Mouse (Mus musculus) limb, embryonic 14.5 days (tissue): ENCODE results near the gene Gpr108. TPM values are rescaled to one million over a fixed set of nuclear protein-coding genes. Genes with fewer than 3 reads are reported as not detected.

Experiments used
- ATAC-seq: fragments of 200-750 bp; cut with Nextera tagmentation; 2 replicates; pipeline ENCODE4 v1.8.0; 2017; ENCODE audit warnings: low read depth, moderate number of reproducible peaks, moderate TSS enrichment; ENCODE audit not compliant: low FRiP score
- DNase-seq: peaks from one replicate; pipeline ENCODE4 v3.0.0-alpha.2; 2015; ENCODE audit warnings: low spot score
- H3K27ac ChIP-seq: fragments of 300-500 bp; sonication (generic); replicated peaks from 2 replicates; pipeline ENCODE4 v1.5.1; 2014; ENCODE audit warnings: low read depth, mild to moderate bottlenecking, low read length, moderate library complexity, mixed read lengths
- H3K27me3 ChIP-seq: fragments of 300-500 bp; sonication (generic); 2 replicates; pipeline ENCODE4 v1.6.1; 2014; ENCODE audit warnings: low read length, mixed read lengths; ENCODE audit not compliant: control insufficient read depth, insufficient read depth
- H3K36me3 ChIP-seq: fragments of 300-500 bp; sonication (generic); 2 replicates; pipeline ENCODE4 v1.6.1; 2014; ENCODE audit warnings: mild to moderate bottlenecking, low read length, moderate library complexity, mixed read lengths; ENCODE audit not compliant: control insufficient read depth, insufficient read depth
- H3K4me1 ChIP-seq: fragments of 300-500 bp; sonication (generic); 2 replicates; pipeline ENCODE4 v1.6.1; 2014; ENCODE audit warnings: antibody characterized with exemption, low read length, mixed read lengths; ENCODE audit not compliant: control insufficient read depth, insufficient read depth
- H3K4me2 ChIP-seq: fragments of 300-500 bp; sonication (generic); replicated peaks from 2 replicates; pipeline ENCODE4 v1.6.1; 2014; ENCODE audit warnings: low read depth, mild to moderate bottlenecking, low read length, moderate library complexity; ENCODE audit not compliant: severe bottlenecking
- H3K4me3 ChIP-seq: fragments of 300-500 bp; sonication (generic); replicated peaks from 2 replicates; pipeline ENCODE4 v1.5.1; 2014; ENCODE audit warnings: low read length
- H3K9ac ChIP-seq: fragments of 300-500 bp; sonication (generic); 2 replicates; pipeline ENCODE4 v1.6.1; 2014; ENCODE audit warnings: mild to moderate bottlenecking, low read depth, low read length, moderate library complexity; ENCODE audit not compliant: severe bottlenecking
- H3K9me3 ChIP-seq: fragments of 300-500 bp; sonication (generic); 2 replicates; pipeline ENCODE4 v1.6.1; 2016; ENCODE audit warnings: low read length; ENCODE audit not compliant: control insufficient read depth
- POLR2A ChIP-seq: fragments of 200-500 bp; IDR thresholded peaks from 2 replicates; pipeline ENCODE4 v1.8.0; 2012; ENCODE audit warnings: inconsistent platforms, mild to moderate bottlenecking, moderate library complexity, borderline replicate concordance; ENCODE audit not compliant: insufficient read depth, insufficient read length; ENCODE audit errors: extremely low read depth
- WGBS: fragments of 180-500 bp; shearing (Covaris S2); extraction: QIAGEN DNeasy Blood & Tissue Kit; methylation state at CpG from one replicate; pipeline ENCODE4 v1.1.7; 2014; 5-methylcytosine and 5-hydroxymethylcytosine counted together
- polyA plus RNA-seq, 2 experiments: library from polyadenylated mRNA; depleted of rRNA in 1 of 2; stranded (reverse) in 1 of 2; unstranded in 1 of 2; fragments of >200 nt; fragmentation: Nextera tagmentation in 1 of 2; extraction: Ambion mirVana in 1 of 2; gene quantifications; 2 replicates each; pipeline versions ENCODE4 v1.2.1 to v1.2.3; 2012 to 2014

Gene Gpr108
- polyA plus RNA-seq, 2 experiments: 36.4 to 39.6 TPM

- Histone ChIP-seq H3K9me3 (no peaks in the 10 kb centered on the region), H3K4me2 (peak overlapping the region; percentile 70), H3K9ac (0 out of 2 replicates have a peak overlapping the region, but pooled peaks have one; percentile 31), H3K36me3 (no peaks in the 10 kb centered on the region), H3K4me3 (peak overlapping the region; percentile 54), H3K4me1 (peaks cover 7% of the 10 kb centered on the region), H3K27me3 (peaks cover 25% of the 10 kb centered on the region), H3K27ac (no peak overlapping the region)
- whole genome bisulfite sequencing: 2% methylated on average over 20 of the region's 20 CpGs
- DNase-seq: peak; percentile 86
- ATAC-seq: peak; percentile 65; the same call in 1 of the 2 replicates
- no peak for TF ChIP-seq POLR2A
Observed at GRCm38 (mm10) chr17:57276634-57277121, 28.4 kb upstream of the Gpr108 start.

GRCm38 (mm10) chr17:57275997-57276351, 27.7 kb upstream of the Gpr108 start:
- Histone ChIP-seq H3K4me2 (peak overlapping the region; percentile 70), H3K36me3 (no peaks in the 10 kb centered on the region), H3K9me3 (no peaks in the 10 kb centered on the region), H3K27ac (no peak overlapping the region), H3K27me3 (peaks cover 25% of the 10 kb centered on the region), H3K9ac (no peak overlapping the region), H3K4me3 (peak overlapping the region; percentile 54), H3K4me1 (peaks cover 7% of the 10 kb centered on the region)
- DNase-seq (no peak), ATAC-seq (no peak)
- 3% methylated on average over 13 of the region's 13 CpGs for WGBS
- no peak for TF ChIP-seq POLR2A

- peak overlapping the region; percentile 70 for H3K4me2 ChIP-seq
- ATAC-seq (peak; percentile 72), DNase-seq (peak; percentile 75)
- no peak overlapping the region for H3K27ac ChIP-seq
- no peaks in the 10 kb centered on the region for H3K9me3 ChIP-seq
- WGBS: under 1% methylated on average over 53 of the region's 53 CpGs
- peak overlapping the region; percentile 54 for H3K4me3 ChIP-seq
- H3K27me3 ChIP-seq: peaks cover 25% of the 10 kb centered on the region
- no peaks in the 10 kb centered on the region for H3K36me3 ChIP-seq
- TF ChIP-seq POLR2A: no peak
- H3K4me1 ChIP-seq: peaks cover 7% of the 10 kb centered on the region
- H3K9ac ChIP-seq: peak overlapping the region; percentile 48; the same call in 1 of the 2 replicates
Observed at GRCm38 (mm10) chr17:57275111-57275996, 27.1 kb upstream of the Gpr108 start.

GRCm38 (mm10) chr17:57274686-57275085, 26.4 kb upstream of the Gpr108 start:
- 6% methylated on average over 15 of the region's 15 CpGs for WGBS
- peak overlapping the region; percentile 54 for H3K4me3 ChIP-seq
- H3K9me3 ChIP-seq: no peaks in the 10 kb centered on the region
- peaks cover 7% of the 10 kb centered on the region for H3K4me1 ChIP-seq
- peaks cover 25% of the 10 kb centered on the region for H3K27me3 ChIP-seq
- ATAC-seq (no peak), DNase-seq (no peak)
- H3K9ac ChIP-seq: 0 out of 2 replicates have a peak overlapping the region, but pooled peaks have one; percentile 48
- peak overlapping the region; percentile 70 for H3K4me2 ChIP-seq
- no peaks in the 10 kb centered on the region for H3K36me3 ChIP-seq
- no peak for TF ChIP-seq POLR2A
- H3K27ac ChIP-seq: no peak overlapping the region

GRCm38 (mm10) chr17:57273846-57274245, 25.6 kb upstream of the Gpr108 start:
- Histone ChIP-seq H3K27ac (no peak overlapping the region), H3K36me3 (no peaks in the 10 kb centered on the region), H3K9ac (no peak overlapping the region), H3K9me3 (no peaks in the 10 kb centered on the region), H3K4me2 (no peak overlapping the region), H3K4me1 (peaks cover 7% of the 10 kb centered on the region), H3K4me3 (no peak overlapping the region), H3K27me3 (peaks cover 25% of the 10 kb centered on the region)
- no peak for TF ChIP-seq POLR2A
- WGBS: 32% methylated on average over 7 of the region's 7 CpGs
- DNase-seq (no peak), ATAC-seq (no peak)
